Mouse (Mus musculus): Measurements from ENCODE around the gene Tubb3. TPM values are rescaled to one million over a fixed set of nuclear protein-coding genes. Genes with fewer than 3 reads are reported as not detected.

Gene Tubb3
- polyA plus RNA-seq, 1 experiment from 2014 or later: 23.9 TPM

- Histone ChIP-seq H3K4me1 (replicated peaks; ENCODE audit: control insufficient read depth, insufficient read depth, low read length) (no peaks in the 10 kb centered on the region), H3K4me3 (ENCODE audit: low read depth, low read length) (no peak overlapping the region), H3K27me3 (replicated peaks; ENCODE audit: control insufficient read depth, insufficient read depth, low read length) (no peaks in the 10 kb centered on the region), H3K9me3 (ENCODE audit: control insufficient read depth) (no peaks in the 10 kb centered on the region), H3K27ac (ENCODE audit: low read depth, low read length) (no peak overlapping the region), H3K4me2 (replicated peaks; ENCODE audit: low read depth) (no peak overlapping the region), H3K9ac (ENCODE audit: low read depth, low read length) (no peak overlapping the region), H3K36me3 (ENCODE audit: control insufficient read depth, insufficient read depth) (peaks cover 63% of the 10 kb centered on the region)
- TF ChIP-seq CTCF (IDR thresholded peaks at IDR 0.05; ENCODE audit: low read depth): no peak
- ATAC-seq: no peak
- WGBS: 92% methylated on average over 9 of the region's 9 CpGs
Observed at GRCm38 (mm10) chr8:123401936-123402335, 9.3 kb upstream of the Tubb3 start.

GRCm38 (mm10) chr8:123402730-123403326, 8.4 kb upstream of the Tubb3 start:
- WGBS: 78% methylated on average over 9 of the region's 9 CpGs
- H3K27me3 ChIP-seq (replicated peaks; ENCODE audit: control insufficient read depth, insufficient read depth, low read length): peaks cover under 1% of the 10 kb centered on the region; the same call in 1 of the 2 replicates
- ATAC-seq: no peak
- H3K4me2 ChIP-seq (replicated peaks; ENCODE audit: low read depth): no peak overlapping the region
- no peak overlapping the region for H3K4me3 ChIP-seq (ENCODE audit: low read depth, low read length)
- no peak overlapping the region for H3K9ac ChIP-seq (ENCODE audit: low read depth, low read length)
- no peaks in the 10 kb centered on the region for H3K4me1 ChIP-seq (replicated peaks; ENCODE audit: control insufficient read depth, insufficient read depth, low read length)
- H3K9me3 ChIP-seq (ENCODE audit: control insufficient read depth): no peaks in the 10 kb centered on the region
- no peak overlapping the region for H3K27ac ChIP-seq (ENCODE audit: low read depth, low read length)
- TF ChIP-seq CTCF (IDR thresholded peaks at IDR 0.05; ENCODE audit: low read depth): no peak
- peaks cover 54% of the 10 kb centered on the region for H3K36me3 ChIP-seq (ENCODE audit: control insufficient read depth, insufficient read depth)

DNA sequence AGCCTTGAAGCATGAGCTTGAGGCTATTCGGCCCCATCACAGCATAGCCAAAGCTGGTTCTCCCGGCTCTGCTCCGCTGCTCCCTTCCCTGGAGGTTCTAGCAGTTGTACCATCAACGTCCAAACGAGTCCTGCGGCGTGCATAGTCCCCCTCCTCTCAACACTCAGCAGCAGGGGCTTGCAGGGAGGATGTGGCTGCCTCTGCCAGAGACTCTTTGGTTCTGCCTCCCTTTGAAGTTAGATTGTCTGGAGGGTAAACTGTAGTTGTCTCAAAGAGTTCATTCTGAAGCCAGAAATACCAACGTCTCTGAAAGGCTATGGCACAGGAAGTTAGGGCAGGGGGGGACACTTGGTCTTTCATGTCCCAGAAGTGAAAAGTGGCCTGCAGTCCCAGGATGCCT, 6.7 kb upstream of the Tubb3 start:
- H3K9ac ChIP-seq (ENCODE audit: low read depth, low read length): no peak overlapping the region
- no peaks in the 10 kb centered on the region for H3K4me1 ChIP-seq (replicated peaks; ENCODE audit: control insufficient read depth, insufficient read depth, low read length)
- H3K9me3 ChIP-seq (ENCODE audit: control insufficient read depth): no peaks in the 10 kb centered on the region
- peaks cover 37% of the 10 kb centered on the region for H3K36me3 ChIP-seq (ENCODE audit: control insufficient read depth, insufficient read depth)
- H3K27ac ChIP-seq (ENCODE audit: low read depth, low read length): no peak overlapping the region
- peaks cover 12% of the 10 kb centered on the region for H3K27me3 ChIP-seq (replicated peaks; ENCODE audit: control insufficient read depth, insufficient read depth, low read length)
- H3K4me3 ChIP-seq (ENCODE audit: low read depth, low read length): no peak overlapping the region
- no peak for ATAC-seq
- no peak for TF ChIP-seq CTCF (IDR thresholded peaks at IDR 0.05; ENCODE audit: low read depth)
- H3K4me2 ChIP-seq (replicated peaks; ENCODE audit: low read depth): no peak overlapping the region
- WGBS: 55% methylated on average over 8 of the region's 8 CpGs

GRCm38 (mm10) chr8:123406786-123407185, 4.4 kb upstream of the Tubb3 start, which contains the start of gene Mc1r:
Gene Mc1r, plus strand, starts transcription at chr8:123407107.
- Histone ChIP-seq H3K9me3 (ENCODE audit: control insufficient read depth) (no peaks in the 10 kb centered on the region), H3K36me3 (ENCODE audit: control insufficient read depth, insufficient read depth) (peaks cover 15% of the 10 kb centered on the region), H3K27me3 (replicated peaks; ENCODE audit: control insufficient read depth, insufficient read depth, low read length) (peaks cover 34% of the 10 kb centered on the region), H3K9ac (ENCODE audit: low read depth, low read length) (no peak within 1 kb of the TSS), H3K27ac (ENCODE audit: low read depth, low read length) (no peak within 1 kb of the TSS), H3K4me3 (ENCODE audit: low read depth, low read length) (no peak within 1 kb of the TSS), H3K4me2 (replicated peaks; ENCODE audit: low read depth) (peak within 1 kb of the TSS; percentile 40), H3K4me1 (replicated peaks; ENCODE audit: control insufficient read depth, insufficient read depth, low read length) (no peaks in the 10 kb centered on the region)
- WGBS: 10% methylated on average over 4 of the region's 4 CpGs
- peak; percentile 12; the same call in 1 of the 2 replicates for ATAC-seq
- peak; percentile 83 for TF ChIP-seq CTCF (IDR thresholded peaks at IDR 0.05; ENCODE audit: low read depth)

- no peak overlapping the region for H3K4me3 ChIP-seq (ENCODE audit: low read depth, low read length)
- H3K27ac ChIP-seq (ENCODE audit: low read depth, low read length): no peak overlapping the region
- no peaks in the 10 kb centered on the region for H3K4me1 ChIP-seq (replicated peaks; ENCODE audit: control insufficient read depth, insufficient read depth, low read length)
- no peaks in the 10 kb centered on the region for H3K9me3 ChIP-seq (ENCODE audit: control insufficient read depth)
- TF ChIP-seq CTCF (IDR thresholded peaks at IDR 0.05; ENCODE audit: low read depth): no peak
- no peak overlapping the region for H3K4me2 ChIP-seq (replicated peaks; ENCODE audit: low read depth)
- peaks cover 42% of the 10 kb centered on the region for H3K27me3 ChIP-seq (replicated peaks; ENCODE audit: control insufficient read depth, insufficient read depth, low read length)
- H3K36me3 ChIP-seq (ENCODE audit: control insufficient read depth, insufficient read depth): peaks cover 7% of the 10 kb centered on the region; the same call in 1 of the 2 replicates
- ATAC-seq: no peak
- no peak overlapping the region for H3K9ac ChIP-seq (ENCODE audit: low read depth, low read length)
- WGBS: 89% methylated on average over 13 of the region's 13 CpGs
Observed at GRCm38 (mm10) chr8:123407612-123408011, 3.6 kb upstream of the Tubb3 start.

GRCm38 (mm10) chr8:123408586-123409544, 2.4 kb upstream of the Tubb3 start:
- Histone ChIP-seq H3K36me3 (ENCODE audit: control insufficient read depth, insufficient read depth) (no peaks in the 10 kb centered on the region; the same call in 1 of the 2 replicates), H3K9ac (ENCODE audit: low read depth, low read length) (no peak overlapping the region), H3K4me3 (ENCODE audit: low read depth, low read length) (no peak overlapping the region), H3K4me1 (replicated peaks; ENCODE audit: control insufficient read depth, insufficient read depth, low read length) (no peaks in the 10 kb centered on the region), H3K27me3 (replicated peaks; ENCODE audit: control insufficient read depth, insufficient read depth, low read length) (peaks cover 47% of the 10 kb centered on the region), H3K27ac (ENCODE audit: low read depth, low read length) (no peak overlapping the region), H3K9me3 (ENCODE audit: control insufficient read depth) (no peaks in the 10 kb centered on the region), H3K4me2 (replicated peaks; ENCODE audit: low read depth) (no peak overlapping the region)
- 69% methylated on average over 9 of the region's 9 CpGs for WGBS
- ATAC-seq: no peak
- no peak for TF ChIP-seq CTCF (IDR thresholded peaks at IDR 0.05; ENCODE audit: low read depth)
